Mouse (Mus musculus) cerebellum, adult 2 months (tissue): ENCODE results near the gene Myf5.

Experiments used
- CTCF ChIP-seq: fragments of 200-500 bp; IDR thresholded peaks from 2 replicates; pipeline ENCODE4 v1.5.1; 2011; ENCODE audit warnings: low read depth, mild to moderate bottlenecking, control low read depth, low read length, moderate library complexity, borderline replicate concordance; ENCODE audit not compliant: insufficient read depth
- POLR2A ChIP-seq: fragments of 200-500 bp; IDR thresholded peaks from 2 replicates; pipeline ENCODE4 v1.6.1; 2011; ENCODE audit warnings: low read length, control low read depth, borderline replicate concordance; ENCODE audit not compliant: insufficient read depth

- TF ChIP-seq POLR2A (no peak), CTCF (no peak)
Measured at GRCm38 (mm10) chr10:107467819-107468218, 18.1 kb downstream of the Myf5 start.
